ENCODE assay signal across 24 mouse cellular contexts in the genomic region with DNA sequence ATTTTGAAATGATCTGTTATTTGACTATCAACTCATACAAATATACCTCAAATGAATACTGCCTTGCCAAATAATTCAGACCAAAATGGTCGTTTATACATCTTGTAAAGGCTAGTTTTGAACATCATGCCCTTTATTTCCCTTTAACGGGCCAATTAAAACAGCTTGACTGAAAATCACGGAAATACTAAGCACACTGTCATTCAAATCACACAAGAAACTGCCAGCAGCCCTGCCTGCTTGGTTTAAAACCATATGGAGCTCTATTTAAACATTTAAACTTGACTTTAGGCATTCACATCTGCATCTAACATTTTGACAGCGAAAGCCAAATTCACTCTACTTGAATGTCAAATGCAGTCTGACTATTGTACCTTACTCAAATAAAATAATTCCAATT.
DNase-seq lines count a peak whose midpoint lies in the region; ATAC-seq lines count a peak whose summit lies in the region.
"Had no signal": no experiment of that assay in that cellular context is flagged by ENCODE, and none has a peak within 500 bp of the region (broad histone marks: within the 10 kb centered on the region; RNA-seq: fewer than 3 reads in every experiment).

No protein-coding gene starts in this region.

- H3K4me2 ChIP-seq in forebrain, embryonic 13.5 days: no peak overlapping the region
- no peak overlapping the region for H3K4me2 ChIP-seq in forebrain, embryonic 11.5 days (ENCODE audit: low read depth, low read length, severe bottlenecking)
- no peak overlapping the region for H3K4me2 ChIP-seq in forebrain, embryonic 15.5 days (replicated peaks)
- H3K4me2 ChIP-seq in forebrain, embryonic 12.5 days: no peak overlapping the region
- no peak overlapping the region for H3K4me2 ChIP-seq in midbrain, embryonic 15.5 days
- H3K4me2 ChIP-seq in midbrain, embryonic 13.5 days (replicated peaks): no peak overlapping the region
- H3K4me2 ChIP-seq: embryonic facial prominence, embryonic 12.5 days had no signal

- peak; percentile 30; the same call in 1 of the 2 replicates for ATAC-seq in forebrain, embryonic 13.5 days
- no peak for ATAC-seq in forebrain, embryonic 11.5 days (replicated peaks; ENCODE audit: low FRiP score)
- ATAC-seq in forebrain, embryonic 15.5 days (replicated peaks): peak; percentile 16; the same call in 1 of the 2 replicates
- ATAC-seq in forebrain, embryonic 12.5 days (ENCODE audit: low FRiP score): no peak
- ATAC-seq in midbrain, embryonic 15.5 days (replicated peaks): no peak
- no peak for ATAC-seq in midbrain, embryonic 13.5 days
- ATAC-seq: activated CD4-positive, CD25-positive, alpha-beta regulatory T cell, adult 4 months; CD4-positive, CD25-positive, alpha-beta regulatory T cell, adult 4 months; Patski had no signal

- H3K4me3 ChIP-seq in forebrain, embryonic 13.5 days: no peak overlapping the region
- no peak overlapping the region for H3K4me3 ChIP-seq in forebrain, embryonic 11.5 days (ENCODE audit: low read depth, low read length)
- H3K4me3 ChIP-seq in forebrain, embryonic 15.5 days: no peak overlapping the region
- no peak overlapping the region for H3K4me3 ChIP-seq in forebrain, embryonic 12.5 days (replicated peaks)
- no peak overlapping the region for H3K4me3 ChIP-seq in midbrain, embryonic 15.5 days
- H3K4me3 ChIP-seq in midbrain, embryonic 13.5 days (replicated peaks): no peak overlapping the region
- H3K4me3 ChIP-seq: embryonic facial prominence, embryonic 10.5 days; embryonic facial prominence, embryonic 12.5 days had no signal

- no peaks in the 10 kb centered on the region for H3K9me3 ChIP-seq in forebrain, embryonic 13.5 days (replicated peaks)
- no peaks in the 10 kb centered on the region for H3K9me3 ChIP-seq in forebrain, embryonic 11.5 days (ENCODE audit: control insufficient read depth, low read length)
- no peaks in the 10 kb centered on the region for H3K9me3 ChIP-seq in forebrain, embryonic 15.5 days
- H3K9me3 ChIP-seq in forebrain, embryonic 12.5 days: no peaks in the 10 kb centered on the region
- no peaks in the 10 kb centered on the region for H3K9me3 ChIP-seq in midbrain, embryonic 15.5 days
- H3K9me3 ChIP-seq in midbrain, embryonic 13.5 days: no peaks in the 10 kb centered on the region
- H3K9me3 ChIP-seq: embryonic facial prominence, embryonic 10.5 days; embryonic facial prominence, embryonic 12.5 days; G1E had no signal

- no peaks in the 10 kb centered on the region for H3K27me3 ChIP-seq in forebrain, embryonic 13.5 days
- no peaks in the 10 kb centered on the region for H3K27me3 ChIP-seq in forebrain, embryonic 11.5 days (ENCODE audit: control insufficient read depth, insufficient read depth, low read length)
- no peaks in the 10 kb centered on the region for H3K27me3 ChIP-seq in forebrain, embryonic 15.5 days
- H3K27me3 ChIP-seq in forebrain, embryonic 12.5 days: no peaks in the 10 kb centered on the region
- H3K27me3 ChIP-seq in midbrain, embryonic 15.5 days (replicated peaks): no peaks in the 10 kb centered on the region
- no peaks in the 10 kb centered on the region for H3K27me3 ChIP-seq in midbrain, embryonic 13.5 days
- H3K27me3 ChIP-seq: CH12.LX; embryonic facial prominence, embryonic 12.5 days had no signal

- no peak overlapping the region for H3K27ac ChIP-seq in forebrain, embryonic 13.5 days
- no peak overlapping the region for H3K27ac ChIP-seq in forebrain, embryonic 11.5 days (ENCODE audit: low read depth, low read length)
- H3K27ac ChIP-seq in forebrain, embryonic 15.5 days (replicated peaks): no peak overlapping the region
- H3K27ac ChIP-seq in forebrain, embryonic 12.5 days: no peak overlapping the region
- 0 out of 2 replicates have a peak overlapping the region, but pooled peaks have one; percentile 38 for H3K27ac ChIP-seq in midbrain, embryonic 15.5 days
- no peak overlapping the region for H3K27ac ChIP-seq in midbrain, embryonic 13.5 days
- H3K27ac ChIP-seq: embryonic facial prominence, embryonic 10.5 days; embryonic facial prominence, embryonic 12.5 days had no signal

- peaks cover 4% of the 10 kb centered on the region; the same call in 1 of the 2 replicates for H3K4me1 ChIP-seq in forebrain, embryonic 13.5 days
- H3K4me1 ChIP-seq in forebrain, embryonic 11.5 days (replicated peaks; ENCODE audit: control insufficient read depth, insufficient read depth, low read length): no peaks in the 10 kb centered on the region
- H3K4me1 ChIP-seq in forebrain, embryonic 15.5 days: peaks cover 6% of the 10 kb centered on the region
- no peaks in the 10 kb centered on the region for H3K4me1 ChIP-seq in forebrain, embryonic 12.5 days
- H3K4me1 ChIP-seq in midbrain, embryonic 15.5 days: 0 out of 2 replicates have a peak, but pooled peaks cover 2% of the 10 kb centered on the region
- H3K4me1 ChIP-seq in midbrain, embryonic 13.5 days (replicated peaks): no peaks in the 10 kb centered on the region
- H3K4me1 ChIP-seq: embryonic facial prominence, embryonic 10.5 days; embryonic facial prominence, embryonic 12.5 days had no signal

- DNase-seq in forebrain, embryonic 11.5 days (ENCODE audit: low spot score): no peak
- no peak for DNase-seq in embryo, embryonic 10 days (ENCODE audit: low spot score)
- DNase-seq: adrenal gland, adult 8-10 months; adrenal gland, postnatal 14 days; adrenal gland, postnatal 36 days; B cell, adult 2 months; cerebellum, adult 11 months; cerebellum, adult 18-20 months; cerebellum, adult 8-10 months; cerebellum, adult 9-11 months; cerebellum, postnatal 14 days; cerebellum, postnatal 36 days had no signal

- no peaks in the 10 kb centered on the region for H3K36me3 ChIP-seq in forebrain, embryonic 13.5 days (ENCODE audit: poor library complexity, severe bottlenecking)
- no peaks in the 10 kb centered on the region for H3K36me3 ChIP-seq in forebrain, embryonic 11.5 days (ENCODE audit: control insufficient read depth, insufficient read depth, low read length)
- no peaks in the 10 kb centered on the region for H3K36me3 ChIP-seq in forebrain, embryonic 15.5 days
- H3K36me3 ChIP-seq in forebrain, embryonic 12.5 days (replicated peaks): no peaks in the 10 kb centered on the region
- H3K36me3 ChIP-seq in midbrain, embryonic 15.5 days (replicated peaks): no peaks in the 10 kb centered on the region
- H3K36me3 ChIP-seq in midbrain, embryonic 13.5 days: no peaks in the 10 kb centered on the region
- H3K36me3 ChIP-seq: embryonic facial prominence, embryonic 10.5 days; embryonic facial prominence, embryonic 12.5 days; G1E had no signal

- no peak overlapping the region for H3K9ac ChIP-seq in forebrain, embryonic 13.5 days
- no peak overlapping the region for H3K9ac ChIP-seq in forebrain, embryonic 11.5 days (ENCODE audit: low read length)
- no peak overlapping the region for H3K9ac ChIP-seq in forebrain, embryonic 15.5 days (replicated peaks)
- no peak overlapping the region for H3K9ac ChIP-seq in forebrain, embryonic 12.5 days
- H3K9ac ChIP-seq in midbrain, embryonic 15.5 days: no peak overlapping the region
- no peak overlapping the region for H3K9ac ChIP-seq in midbrain, embryonic 13.5 days (replicated peaks)
- H3K9ac ChIP-seq: embryonic facial prominence, embryonic 12.5 days had no signal

- 39% methylated on average over 4 of the region's 4 CpGs for WGBS in forebrain, embryonic 13.5 days
- 71% methylated on average over 4 of the region's 4 CpGs for WGBS in forebrain, embryonic 11.5 days
- 31% methylated on average over 4 of the region's 4 CpGs for WGBS in forebrain, embryonic 15.5 days
- 53% methylated on average over 4 of the region's 4 CpGs for WGBS in forebrain, embryonic 12.5 days
- 64% methylated on average over 4 of the region's 4 CpGs for WGBS in midbrain, embryonic 15.5 days
- WGBS in midbrain, embryonic 13.5 days: 75% methylated on average over 4 of the region's 4 CpGs

Comparison
In these comparisons a context has a peak if more than half of its experiments do, and no peak if none do; other contexts are left out.
1. ATAC-seq: peak in forebrain, embryonic 13.5 days (single experiment) and forebrain, embryonic 15.5 days (single experiment); none in forebrain, embryonic 11.5 days (single experiment), forebrain, embryonic 12.5 days (single experiment), midbrain, embryonic 15.5 days (single experiment) and midbrain, embryonic 13.5 days (single experiment).